Mouse (Mus musculus) C2C12 (cell line): Measurements from ENCODE around the gene Tceal8.

ENCODE experiments used
- CTCF ChIP-seq: IDR thresholded peaks from one replicate; pipeline ENCODE4 v1.5.1; 2011; ENCODE audit not compliant: control insufficient read depth, insufficient read depth, insufficient read length
- MAX ChIP-seq: IDR thresholded peaks from one replicate; pipeline ENCODE4 v1.6.1; 2011; ENCODE audit warnings: mild to moderate bottlenecking, control low read depth

GRCm38 (mm10) chrX:136172786-136173185 lies 644 bp upstream of the Tceal8 start:
- TF ChIP-seq MAX (no peak), CTCF (no peak)
